Mouse (Mus musculus): ENCODE results near the gene Tmigd3.

DNA sequence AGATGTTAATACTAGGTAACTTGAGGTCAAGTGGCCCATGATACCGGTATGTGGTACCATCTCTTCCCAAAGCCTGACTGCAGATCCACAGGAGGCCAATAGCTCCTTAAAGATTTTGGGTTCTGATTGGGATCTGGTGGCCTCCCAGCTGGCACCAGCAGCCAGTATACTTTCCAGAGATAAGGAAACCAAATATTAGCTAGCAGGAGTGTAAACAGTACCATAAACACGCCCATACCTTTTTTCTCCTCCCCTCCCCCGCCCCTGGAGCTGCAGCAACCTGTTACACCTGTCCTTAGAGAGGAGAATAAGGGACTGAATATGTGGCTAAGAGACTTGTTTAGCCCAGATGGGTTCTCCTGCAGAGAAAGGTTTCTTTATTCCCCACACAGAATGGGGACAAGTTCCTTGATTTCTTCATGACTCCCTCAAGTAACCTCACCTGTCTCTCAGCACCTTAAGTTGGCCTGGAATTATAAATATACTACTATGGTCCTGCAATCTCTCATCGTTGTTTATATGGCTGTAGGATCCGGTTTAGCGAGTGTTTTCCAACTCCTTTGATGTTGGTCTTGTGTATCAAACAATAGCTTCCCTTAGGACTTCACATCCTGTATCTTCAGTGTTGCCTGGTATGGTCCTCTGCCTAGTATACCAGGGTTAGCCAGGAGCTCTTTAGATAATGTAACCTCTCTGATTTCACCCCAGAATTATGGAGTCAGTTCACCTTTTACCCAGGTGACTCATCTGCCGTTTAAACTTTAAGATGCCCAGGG, 24.2 kb upstream of the Tmigd3 start:
- no peak for TF ChIP-seq CTCF (IDR thresholded peaks at IDR 0.05; ENCODE audit: low read depth, low read length)
- TF ChIP-seq POLR2A (IDR thresholded peaks at IDR 0.05; ENCODE audit: borderline replicate concordance, low read depth, low read length), result no peak

All from bone marrow macrophage, adult 2 months (primary cell).